Mouse (Mus musculus): ENCODE data around the gene Dnah2.

Dnah2 gene

DNA sequence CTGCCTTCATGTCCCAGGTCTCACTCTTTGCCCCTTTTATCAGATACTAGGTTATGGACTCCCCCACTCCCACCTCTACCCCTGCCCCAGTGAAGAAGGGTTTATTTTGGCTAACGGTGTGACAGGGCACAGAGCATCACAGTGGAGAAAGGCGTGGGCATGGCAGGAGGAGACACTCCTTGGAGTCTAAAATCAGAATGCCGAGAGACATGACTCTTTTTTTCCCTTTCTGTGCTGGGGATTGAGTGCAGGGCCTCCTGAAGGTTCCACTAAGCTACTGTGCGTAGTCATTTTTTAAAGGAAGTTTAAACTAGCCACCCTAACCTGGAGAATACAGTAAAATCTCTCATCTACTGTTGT is 20.9 kb downstream of the Dnah2 start:
- DNase-seq (ENCODE audit: extremely low spot score): no peak

DNA sequence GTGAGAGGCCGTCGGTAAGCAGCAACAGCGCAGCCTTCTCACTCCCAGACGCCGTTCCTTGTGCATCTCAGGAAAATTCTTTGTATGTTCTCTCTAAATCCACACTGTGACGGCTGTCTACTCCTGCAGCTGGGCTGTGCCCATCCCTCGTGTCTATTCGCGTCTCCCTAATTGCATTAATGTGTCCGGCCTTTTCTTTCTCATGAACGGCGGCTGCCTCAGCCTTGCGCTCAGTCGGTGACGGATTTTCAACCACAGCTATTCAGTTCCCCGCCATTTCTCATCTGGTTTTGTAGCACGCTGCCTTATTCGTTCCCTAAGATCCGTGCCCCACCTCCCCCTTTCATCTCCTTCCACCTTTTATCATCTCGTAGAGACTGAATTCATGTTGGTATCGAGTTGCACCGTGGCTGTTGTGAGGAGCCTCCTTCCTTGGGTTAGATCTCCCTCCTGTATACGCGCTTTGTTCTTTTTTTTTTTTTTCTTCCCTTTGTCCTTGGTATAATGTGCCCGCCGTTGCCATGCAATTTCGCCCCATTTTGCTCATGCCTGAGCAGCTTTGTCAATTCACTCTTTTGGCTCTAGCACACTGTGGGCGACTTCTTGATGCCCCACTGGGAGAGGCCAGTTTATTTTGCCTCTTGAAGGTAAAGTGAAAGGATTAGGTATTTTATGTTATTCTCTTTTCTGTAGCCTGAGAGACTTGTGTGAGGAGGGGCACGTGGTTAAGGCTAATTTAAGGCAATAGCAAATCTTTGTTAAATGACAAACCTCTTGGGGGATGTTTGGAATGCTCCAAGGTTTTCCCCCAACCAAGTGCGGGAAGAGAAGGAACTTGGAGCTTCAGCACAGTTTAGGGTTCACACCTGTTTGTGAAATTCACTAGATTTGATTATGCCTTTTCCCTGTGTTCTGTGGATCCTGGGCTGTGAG is 21.5 kb downstream of the Dnah2 start:
- DNase-seq (ENCODE audit: extremely low spot score): peak; percentile 77

GRCm38 (mm10) chr11:69526631-69527030 is 22.3 kb downstream of the Dnah2 start:
- DNase-seq (ENCODE audit: extremely low spot score): no peak

DNA sequence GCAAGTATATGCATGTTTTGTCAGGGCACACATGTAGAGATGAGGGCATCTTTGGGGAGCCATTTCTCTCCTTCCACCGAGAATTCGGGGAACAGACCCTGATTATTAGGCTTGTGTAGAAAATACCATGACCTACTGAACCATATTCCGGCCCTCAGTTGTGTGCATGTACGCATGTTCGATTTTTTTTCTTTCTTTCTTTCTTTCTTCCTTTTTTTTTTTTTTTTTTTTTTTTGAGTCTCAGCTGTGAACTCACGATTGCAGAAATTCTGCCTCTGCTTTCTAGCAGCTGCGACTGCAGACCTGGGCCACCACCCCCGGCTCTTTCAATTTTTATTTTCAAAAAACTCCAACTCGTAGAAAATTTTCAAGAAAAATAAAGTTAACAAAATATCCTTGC is 23.2 kb downstream of the Dnah2 start:
- DNase-seq (ENCODE audit: extremely low spot score): no peak

- no peak for DNase-seq (ENCODE audit: extremely low spot score)
These were observed 25.3 kb downstream of the Dnah2 start for GRCm38 (mm10) chr11:69523651-69524050.

- no peak for DNase-seq (ENCODE audit: extremely low spot score)
These were observed 27.3 kb downstream of the Dnah2 start for GRCm38 (mm10) chr11:69521526-69522149.

DNA sequence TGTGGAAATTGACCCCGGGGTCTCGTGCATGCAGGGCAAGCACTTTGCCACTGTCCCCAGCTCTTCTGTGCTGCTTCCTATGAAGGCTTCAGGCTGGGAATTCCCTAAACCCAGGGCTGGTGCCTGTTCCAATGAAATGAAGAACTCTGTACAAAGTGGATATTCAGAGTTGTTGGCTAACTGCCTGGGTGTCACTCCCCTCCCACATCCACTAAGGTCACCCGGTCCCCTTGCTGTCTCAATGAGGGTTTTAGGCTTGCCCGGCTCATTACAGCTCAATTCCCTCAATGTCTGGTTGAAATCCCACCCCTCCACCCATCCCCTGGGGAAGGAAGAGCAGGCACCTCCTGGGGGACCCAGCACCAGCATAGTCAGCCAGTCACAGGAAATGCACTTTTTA is 28.9 kb downstream of the Dnah2 start:
- no peak for DNase-seq (ENCODE audit: extremely low spot score)

GRCm38 (mm10) chr11:69516661-69517060 is 32.2 kb downstream of the Dnah2 start:
- no peak for DNase-seq (ENCODE audit: extremely low spot score)

DNA sequence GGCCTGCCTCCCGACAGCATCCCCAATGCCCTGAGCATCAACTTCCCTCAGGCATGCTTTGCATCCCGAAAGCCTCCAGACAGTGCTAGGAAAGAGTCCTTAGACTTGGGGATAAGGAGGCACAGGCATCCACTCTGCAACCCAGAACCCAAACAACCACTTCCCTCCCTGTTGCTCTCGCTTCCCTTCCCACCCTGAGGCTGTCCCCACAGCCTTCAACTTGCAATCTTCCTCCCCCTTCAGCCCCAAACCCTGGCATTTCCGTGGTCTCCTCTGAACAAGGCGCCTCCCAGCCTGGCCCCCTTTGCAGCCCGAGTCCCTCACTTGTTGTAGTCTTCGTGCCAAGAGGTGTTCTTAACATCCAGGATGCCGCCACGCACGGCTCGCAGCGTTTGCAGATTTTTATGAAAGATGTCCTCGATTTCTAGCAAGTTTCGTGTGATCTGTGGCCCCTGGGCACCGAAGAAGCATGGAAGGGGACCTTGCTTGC is 32.7 kb downstream of the Dnah2 start:
- no peak for DNase-seq (ENCODE audit: extremely low spot score)

DNA sequence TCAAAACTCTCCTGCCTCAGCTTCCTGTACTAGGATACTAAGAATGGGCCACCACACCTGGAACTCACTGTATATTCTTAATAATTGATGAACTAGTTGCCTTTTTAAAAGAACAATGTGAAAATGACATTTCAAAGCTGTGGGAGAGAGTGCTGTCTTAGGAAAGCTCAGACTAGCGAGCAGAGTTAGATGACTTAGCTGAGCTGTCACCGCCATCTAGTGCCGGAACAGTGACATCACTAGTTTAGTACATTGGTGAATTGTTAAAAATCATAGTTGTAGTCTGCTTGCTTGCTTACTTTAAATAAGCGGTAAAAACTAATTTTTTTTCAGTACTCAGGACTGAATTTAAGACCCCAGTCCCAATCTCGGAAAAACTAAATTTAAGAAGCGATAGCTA is 35.1 kb downstream of the Dnah2 start:
- DNase-seq (ENCODE audit: extremely low spot score): peak; percentile 58

GRCm38 (mm10) chr11:69510796-69511496 is 38.0 kb downstream of the Dnah2 start:
- DNase-seq (ENCODE audit: extremely low spot score): peak; percentile 44

DNA sequence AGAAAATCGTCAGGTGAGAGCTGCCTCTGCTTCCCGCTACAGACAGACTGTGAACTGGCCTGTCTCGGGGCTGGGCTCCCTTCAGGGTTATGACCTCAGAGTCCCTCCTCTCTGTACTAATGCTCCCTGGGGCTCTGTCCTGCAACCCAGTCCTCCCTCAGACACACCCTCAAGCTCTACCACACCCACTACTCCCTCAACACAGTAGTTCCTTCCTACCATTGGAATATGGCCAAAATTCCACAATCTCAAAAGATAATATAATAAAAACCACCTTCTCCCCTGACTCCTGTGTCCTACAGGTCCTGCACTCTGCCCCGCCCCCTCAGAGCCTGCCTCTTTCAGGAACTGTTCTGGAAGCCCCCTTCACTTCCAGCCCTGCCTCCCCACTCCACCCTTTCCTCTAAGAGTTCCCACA is 45.0 kb downstream of the Dnah2 start:
- no peak for DNase-seq (ENCODE audit: extremely low spot score)

DNA sequence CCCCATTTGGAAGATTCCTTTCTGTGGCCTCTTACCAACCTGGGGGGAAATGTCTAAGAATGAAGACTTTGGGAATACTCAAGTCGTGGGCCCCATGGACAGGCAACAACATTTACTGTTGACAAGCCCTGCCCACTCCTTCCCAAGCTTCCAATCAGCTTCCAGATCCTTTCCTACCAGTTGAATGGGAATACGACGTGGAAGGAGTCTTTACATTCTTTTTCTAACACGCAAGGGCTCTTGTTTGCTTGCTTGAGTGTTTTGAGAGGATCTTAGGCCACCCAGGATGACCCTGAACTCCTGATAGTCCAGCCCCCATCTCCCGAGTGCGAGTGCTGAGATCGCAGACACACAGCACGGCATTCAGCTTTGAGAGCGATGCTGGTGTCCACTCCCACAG is 47.4 kb downstream of the Dnah2 start:
- no peak for DNase-seq (ENCODE audit: extremely low spot score)

- DNase-seq (ENCODE audit: extremely low spot score): no peak
These were observed 49.8 kb downstream of the Dnah2 start for GRCm38 (mm10) chr11:69499140-69499539.

DNA sequence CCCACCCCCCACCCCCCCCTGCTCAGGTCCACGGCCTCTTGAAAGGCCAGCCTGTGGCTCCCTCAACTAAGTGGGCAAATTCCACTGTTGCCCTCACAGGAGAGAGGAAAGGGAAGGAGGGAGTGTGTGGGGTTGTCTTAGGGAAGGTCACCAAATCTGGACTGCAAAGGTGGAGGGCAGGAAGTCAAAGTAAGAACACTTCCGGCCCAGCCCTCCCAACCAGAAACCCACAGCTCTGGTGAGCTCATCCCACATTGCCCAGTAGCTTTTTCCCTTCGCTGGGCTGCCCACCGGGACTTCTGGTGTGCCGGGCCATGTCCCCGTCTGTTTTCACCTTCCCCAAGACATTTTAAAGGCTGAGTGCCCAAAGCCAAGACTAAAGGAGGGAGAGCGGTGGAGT is 57.2 kb downstream of the Dnah2 start:
- no peak for DNase-seq (ENCODE audit: extremely low spot score)

- no peak for DNase-seq (ENCODE audit: extremely low spot score)
These were observed 58.0 kb downstream of the Dnah2 start for GRCm38 (mm10) chr11:69490898-69491297.

DNA sequence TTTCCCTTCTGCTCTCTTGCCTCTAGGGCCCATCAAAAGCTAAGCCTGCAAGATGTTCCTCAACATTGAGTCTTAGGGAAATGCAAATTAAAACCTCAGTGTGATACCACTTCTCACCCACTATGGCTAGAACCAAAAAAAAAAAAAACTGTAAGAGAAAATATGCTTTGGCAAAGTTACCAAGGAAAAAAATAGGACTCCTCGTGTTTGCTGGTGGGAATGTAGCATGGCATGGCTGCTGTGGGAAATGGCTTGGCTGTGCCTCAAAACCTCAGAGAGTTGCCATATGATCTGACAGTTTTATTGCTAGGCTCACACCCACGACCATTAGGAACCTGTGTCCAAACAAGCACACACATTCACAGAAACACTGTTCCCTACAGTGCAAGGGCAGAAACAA is 61.4 kb downstream of the Dnah2 start:
- no peak for DNase-seq (ENCODE audit: extremely low spot score)

- DNase-seq (ENCODE audit: extremely low spot score): no peak
These were observed 71.3 kb downstream of the Dnah2 start for GRCm38 (mm10) chr11:69477645-69478044.

DNA sequence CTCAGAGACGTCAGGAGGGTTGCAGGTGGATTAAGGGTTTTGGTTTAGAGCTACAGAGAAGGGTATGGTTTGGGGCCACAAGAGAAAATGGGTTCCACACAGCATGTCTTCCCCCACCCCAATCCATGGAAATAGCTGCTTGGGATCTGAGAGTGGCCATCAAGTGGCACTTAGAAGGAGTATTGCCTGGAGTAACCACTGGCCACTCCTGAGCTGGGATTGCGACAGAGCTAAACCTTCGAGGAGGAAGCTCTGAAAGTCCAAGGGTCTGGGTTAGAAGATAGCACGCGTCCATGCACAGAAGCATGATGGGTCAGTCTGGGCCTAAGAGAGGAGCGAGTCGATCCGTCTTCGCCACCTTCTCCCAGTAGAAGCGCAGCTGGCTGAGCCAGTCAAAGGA is 72.1 kb downstream of the Dnah2 start:
- DNase-seq (ENCODE audit: extremely low spot score): no peak

GRCm38 (mm10) chr11:69474737-69475136 is 74.2 kb downstream of the Dnah2 start:
- DNase-seq (ENCODE audit: extremely low spot score): no peak

GRCm38 (mm10) chr11:69472687-69473086 is 76.2 kb downstream of the Dnah2 start:
- DNase-seq (ENCODE audit: extremely low spot score): no peak

DNA sequence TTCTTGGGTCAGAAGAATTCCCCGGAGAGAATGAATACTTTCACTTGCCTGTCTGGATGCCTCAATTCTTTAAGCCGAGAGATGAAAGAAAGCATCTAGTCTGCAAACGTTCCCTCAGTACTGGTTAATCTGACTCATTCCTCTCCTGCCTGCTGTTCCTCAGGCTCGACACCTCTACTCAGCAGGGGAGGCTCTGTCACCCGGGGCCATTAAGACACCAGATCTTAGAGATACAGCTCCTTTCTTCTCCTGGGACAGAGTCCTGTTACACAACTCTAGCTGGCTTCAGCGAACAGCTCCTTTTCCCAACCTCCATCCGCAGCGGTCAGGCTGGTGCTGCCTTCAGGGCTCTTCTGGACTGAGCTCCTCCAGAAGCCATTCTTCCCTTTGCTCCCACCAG is 77.4 kb downstream of the Dnah2 start:
- no peak for DNase-seq (ENCODE audit: extremely low spot score)

DNA sequence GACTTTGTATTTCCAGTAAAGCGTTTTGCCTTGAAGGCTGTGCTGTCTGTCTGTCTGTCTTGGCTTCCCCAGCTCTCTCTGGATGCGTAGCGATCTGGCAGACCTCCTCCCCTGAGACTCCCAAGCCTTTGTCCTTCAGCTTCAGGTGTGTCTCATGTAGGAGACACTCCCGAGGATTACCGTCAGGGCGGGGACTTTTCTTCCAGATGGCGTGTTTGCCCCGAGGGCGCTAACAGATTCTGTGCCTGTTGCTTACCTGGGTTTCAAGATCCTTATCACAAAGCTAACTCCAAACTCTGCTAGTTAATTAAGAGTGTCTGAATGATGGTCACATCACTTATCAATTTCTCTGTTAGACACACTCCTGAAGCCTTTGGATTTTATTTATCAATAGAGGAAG is 79.6 kb downstream of the Dnah2 start:
- no peak for DNase-seq (ENCODE audit: extremely low spot score)

Measured in embryo, embryonic 9.5 days (tissue).